Mouse (Mus musculus): ENCODE results near the gene Tnip3.

The Tnip3 gene

GRCm38 (mm10) chr6:65525192-65525591 lies at the start of gene Tnip3:
Gene Tnip3, plus strand, starts transcription at chr6:65525313.
- DNase-seq: no peak

DNA sequence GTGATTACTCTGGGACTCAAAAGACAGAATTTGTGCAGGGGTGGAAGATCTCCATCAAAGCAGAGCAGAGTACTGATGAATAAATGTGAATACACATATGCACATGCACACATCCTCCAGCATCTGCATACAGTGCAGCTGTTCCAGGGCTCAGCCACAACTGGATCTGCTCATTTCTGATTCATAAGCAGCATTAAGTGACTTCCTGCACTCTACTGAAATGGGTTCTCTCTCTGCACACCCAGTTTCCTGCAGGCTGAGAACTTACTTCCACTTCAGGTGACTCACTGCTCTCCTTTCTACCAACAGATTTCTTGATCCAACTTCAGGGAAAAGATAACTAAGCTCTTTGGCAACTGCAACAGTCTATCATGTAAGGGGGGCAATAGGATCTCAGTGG lies 26.3 kb upstream of the Tnip3 start:
- no peak for DNase-seq

GRCm38 (mm10) chr6:65510051-65510669 lies 15.0 kb upstream of the Tnip3 start:
- peak; percentile 70 for DNase-seq

GRCm38 (mm10) chr6:65513813-65514212 lies 11.3 kb upstream of the Tnip3 start:
- no peak for DNase-seq

GRCm38 (mm10) chr6:65516759-65517158 lies 8.4 kb upstream of the Tnip3 start:
- no peak for DNase-seq

- no peak for DNase-seq
Measured at GRCm38 (mm10) chr6:65520821-65521220, 4.3 kb upstream of the Tnip3 start.

- no peak for DNase-seq
Measured at GRCm38 (mm10) chr6:65527892-65528291, 2.8 kb downstream of the Tnip3 start.

- DNase-seq: no peak
Measured at GRCm38 (mm10) chr6:65531232-65531848, 6.2 kb downstream of the Tnip3 start.

- DNase-seq: no peak
Measured at GRCm38 (mm10) chr6:65533687-65534086, 8.6 kb downstream of the Tnip3 start.

DNA sequence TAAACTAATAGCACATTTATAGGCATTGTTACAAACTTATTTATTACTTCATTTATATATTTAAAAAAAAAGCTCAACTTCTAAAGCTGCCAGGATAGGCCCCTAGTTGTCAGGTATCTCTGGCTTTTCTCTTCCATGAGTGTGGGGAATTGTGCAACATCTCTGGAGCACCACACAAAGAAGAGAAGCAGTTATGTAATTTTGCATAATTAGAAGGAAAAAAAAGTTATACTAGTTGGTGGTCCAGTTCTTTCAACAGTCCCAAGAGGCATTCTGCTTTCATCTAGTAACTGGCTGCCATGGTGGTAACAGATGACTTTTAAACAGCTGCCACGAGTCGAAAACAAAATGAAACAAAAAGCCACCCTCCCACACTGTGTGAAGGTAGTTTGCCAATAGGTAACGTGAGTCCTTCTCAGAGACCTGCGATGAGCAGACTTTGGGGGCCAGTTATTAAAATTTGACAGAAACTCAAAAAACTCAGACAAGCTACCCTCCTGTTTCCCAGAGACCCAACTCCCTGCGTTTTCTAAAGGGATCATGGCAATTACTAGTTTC lies 12.3 kb downstream of the Tnip3 start:
- no peak for DNase-seq

- DNase-seq: no peak
Measured at GRCm38 (mm10) chr6:65538022-65538652, 13.0 kb downstream of the Tnip3 start.

DNA sequence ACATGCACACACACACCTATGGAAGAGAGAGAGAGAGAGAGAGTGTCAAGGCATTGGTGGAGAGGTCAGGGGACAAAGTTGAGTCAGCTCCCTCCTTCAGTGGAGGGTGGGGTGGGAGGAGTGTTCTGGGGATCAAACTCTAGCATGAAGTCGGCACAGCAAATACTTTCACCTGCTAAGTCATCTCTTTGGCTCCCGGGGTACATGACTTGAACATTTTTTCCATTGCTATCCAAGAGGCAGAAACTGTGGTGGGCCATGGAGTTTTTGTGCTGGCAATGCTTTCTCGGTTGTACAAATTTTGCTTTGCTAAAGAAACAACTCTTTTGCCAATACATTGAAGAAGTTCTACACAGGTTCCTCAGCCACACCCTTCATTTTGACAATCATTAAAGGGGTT lies 13.8 kb downstream of the Tnip3 start:
- no peak for DNase-seq

DNA sequence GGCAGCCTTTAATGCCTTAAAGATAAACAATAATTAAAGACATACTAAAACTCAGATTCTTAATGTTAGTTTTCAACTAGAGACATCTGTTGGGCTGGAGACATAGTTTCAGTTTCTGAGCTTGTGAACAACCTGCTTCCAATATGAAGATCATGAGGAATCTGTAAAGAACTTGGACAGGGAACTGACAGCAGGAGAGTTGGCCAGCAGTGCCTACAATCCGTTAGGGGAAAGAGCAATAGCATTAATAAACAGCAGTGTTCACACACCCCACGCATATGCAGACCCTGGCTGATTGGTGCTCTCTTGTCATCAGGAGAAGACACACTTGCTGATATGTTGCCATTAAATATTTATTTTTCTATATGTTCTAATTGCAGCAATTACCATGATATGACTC lies 15.0 kb downstream of the Tnip3 start:
- DNase-seq: no peak

DNA sequence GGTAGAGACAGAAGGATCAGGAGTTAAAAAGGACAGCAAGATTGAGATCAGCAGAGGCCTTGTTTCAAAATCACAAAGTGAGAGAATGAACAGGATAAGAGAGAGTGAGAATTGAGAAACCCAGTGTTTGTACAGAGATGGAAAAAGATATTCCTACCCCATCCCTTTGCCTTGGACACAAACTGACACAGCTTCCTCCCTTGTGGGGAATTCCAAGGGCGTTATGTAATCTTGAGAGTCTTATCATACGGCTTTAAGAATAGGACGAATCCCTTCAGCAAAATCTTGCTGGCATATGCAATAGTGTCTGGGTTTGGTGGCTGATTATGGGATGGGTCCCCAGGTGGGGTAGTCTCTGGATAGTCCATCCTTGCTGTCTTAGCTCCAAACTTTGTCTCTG lies 16.0 kb downstream of the Tnip3 start:
- DNase-seq: no peak

DNA sequence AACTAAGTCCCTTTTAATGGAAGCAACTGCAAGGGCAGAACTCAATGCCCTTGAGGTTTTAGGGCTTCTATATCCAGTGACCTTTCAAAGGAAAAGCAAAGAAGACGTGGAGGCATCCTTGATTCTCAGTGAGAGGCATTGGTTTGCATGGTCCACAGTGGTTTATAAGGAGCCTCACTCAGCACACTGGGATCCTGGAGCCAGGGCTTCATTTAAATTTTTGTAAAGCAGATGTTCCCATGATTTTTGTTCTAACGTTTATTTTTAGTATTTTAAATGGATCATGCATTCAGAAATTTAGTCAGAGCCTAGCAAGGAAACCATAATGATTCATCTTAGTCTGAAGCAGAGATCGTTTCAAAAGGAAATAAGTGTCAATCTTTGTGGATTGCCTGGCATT lies 17.3 kb downstream of the Tnip3 start:
- no peak for DNase-seq

DNA sequence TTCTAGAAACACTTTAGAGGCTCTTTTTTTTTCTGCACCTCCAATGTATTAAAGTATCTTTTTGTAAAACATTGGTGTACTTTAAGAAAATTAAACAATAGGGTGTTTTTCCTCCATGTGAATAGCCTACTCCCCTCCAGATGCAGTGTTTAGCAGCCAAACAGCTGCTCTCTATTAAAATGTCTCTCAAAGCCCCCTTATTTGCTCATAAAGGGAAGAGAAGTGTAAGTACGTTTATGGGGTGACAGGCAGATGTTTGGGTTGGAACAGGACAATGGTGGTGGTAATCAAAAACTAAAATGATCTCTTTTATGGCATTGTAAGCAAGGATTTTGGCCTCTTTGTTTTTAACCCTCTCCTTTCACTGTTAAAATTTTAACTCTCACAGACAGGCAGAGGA lies 17.8 kb downstream of the Tnip3 start:
- no peak for DNase-seq

DNA sequence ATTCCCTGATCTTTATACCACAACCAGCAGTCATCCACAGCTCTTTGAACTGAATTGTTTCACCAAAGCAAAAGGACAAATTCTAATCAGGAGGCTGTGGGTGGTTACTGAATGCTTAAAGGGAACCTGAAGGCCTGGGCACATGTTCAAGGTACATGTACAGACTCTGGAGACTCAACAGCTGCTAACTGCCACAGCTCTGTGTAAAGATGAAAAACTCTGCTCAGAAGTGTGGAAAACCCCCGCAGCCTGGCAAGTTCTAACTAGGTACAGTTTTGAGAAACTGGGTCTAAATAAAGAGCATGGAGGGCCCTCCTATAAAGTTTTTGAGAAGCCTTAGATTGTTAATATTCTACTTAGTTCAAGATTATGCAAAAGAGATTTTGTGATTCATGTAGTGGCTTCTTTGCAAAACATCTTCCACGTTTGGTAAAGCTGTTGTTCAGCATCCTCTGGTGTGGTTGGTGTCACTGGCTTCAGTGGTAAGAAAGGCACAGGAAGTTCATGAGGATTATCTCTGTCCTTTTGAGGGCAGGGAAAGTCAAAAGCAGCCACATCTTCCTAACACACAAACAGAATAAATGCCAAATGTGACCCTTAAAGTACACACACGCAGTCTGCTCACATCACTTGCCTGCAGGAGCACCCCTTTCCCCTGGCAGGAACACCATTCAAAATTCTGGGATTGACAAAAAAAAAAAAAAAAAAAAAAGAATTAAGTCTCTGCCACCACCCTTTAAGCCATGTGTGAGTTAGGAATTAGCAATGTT lies 39.0 kb downstream of the Tnip3 start:
- DNase-seq: peak; percentile 13

DNA sequence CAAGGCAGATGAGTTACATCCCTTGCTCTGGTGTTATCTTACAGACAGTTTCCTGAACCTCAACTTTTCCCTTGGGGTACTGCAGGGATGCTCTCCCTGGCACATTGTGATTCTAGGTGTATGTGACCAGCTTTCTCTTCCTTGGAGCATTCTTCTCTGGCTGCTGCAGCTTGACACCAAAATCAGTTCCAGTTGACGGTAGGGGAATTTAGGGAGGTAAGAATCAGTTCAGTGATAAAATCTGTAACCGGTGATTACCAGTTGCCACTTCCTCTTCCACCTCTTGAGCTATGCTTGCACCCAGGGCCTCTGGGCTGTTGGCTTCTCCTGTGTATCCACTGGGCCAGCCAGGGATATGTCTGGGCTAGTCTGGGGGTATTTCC lies 39.5 kb downstream of the Tnip3 start:
- DNase-seq: no peak

GRCm38 (mm10) chr6:65569741-65570140 lies 44.6 kb downstream of the Tnip3 start:
- peak; percentile 45 for DNase-seq

GRCm38 (mm10) chr6:65578151-65578973 lies 53.2 kb downstream of the Tnip3 start:
- DNase-seq: no peak

DNA sequence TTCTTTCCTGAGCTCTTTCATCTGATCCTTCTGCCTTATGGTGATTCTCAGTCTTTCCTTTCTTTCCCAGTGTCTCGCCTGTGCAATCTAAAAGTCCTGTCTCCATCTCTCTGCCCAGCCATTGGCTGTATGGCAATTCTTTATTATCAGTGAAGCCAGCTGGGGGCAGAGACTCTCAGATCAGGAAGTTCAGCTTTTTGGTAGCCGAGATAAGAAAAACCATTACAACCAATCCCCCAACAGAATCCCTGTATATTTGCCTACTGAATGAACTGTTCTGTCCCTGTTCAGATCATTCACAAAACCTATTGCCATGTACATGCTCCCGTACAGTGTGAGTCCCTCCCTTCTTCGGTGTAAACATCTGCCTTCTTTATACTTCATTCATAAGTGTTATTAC lies 57.9 kb downstream of the Tnip3 start:
- no peak for DNase-seq

DNA sequence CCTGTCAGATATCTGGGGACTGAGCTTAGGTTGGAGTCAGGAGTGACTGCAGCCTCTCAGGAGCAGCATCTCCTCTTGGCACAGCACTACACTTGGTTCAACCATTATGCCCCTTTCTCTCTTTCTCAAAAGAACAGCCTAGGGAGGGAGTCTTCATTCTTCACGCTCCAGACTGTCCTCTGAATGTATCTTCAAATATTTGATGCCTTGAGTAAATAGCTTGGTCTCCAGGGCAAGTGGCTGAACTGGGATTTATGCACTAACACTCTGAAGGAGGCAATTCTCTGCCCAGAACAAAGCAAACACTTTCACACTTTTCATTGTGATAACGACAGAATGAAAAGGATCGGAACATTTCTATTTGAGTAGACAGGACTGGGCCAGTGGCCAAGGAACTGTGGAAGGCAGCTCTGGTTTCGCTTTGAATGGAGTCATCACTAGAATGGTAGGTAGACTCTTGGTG lies 59.8 kb downstream of the Tnip3 start:
- peak; percentile 42 for DNase-seq
